Mouse (Mus musculus) testis, adult 2 months (tissue): ENCODE measurements around the gene Gm16253. TPM values are rescaled to one million over a fixed set of nuclear protein-coding genes. Genes with fewer than 3 reads are reported as not detected.

ENCODE experiments used
- H3K27ac ChIP-seq: fragments of 200-500 bp; 2 replicates; pipeline ENCODE4 v1.5.1; 2012; ENCODE audit warnings: low read depth, low read length; ENCODE audit not compliant: control insufficient read depth, insufficient read depth
- H3K27me3 ChIP-seq: fragments of 200-500 bp; 2 replicates; pipeline ENCODE4 v1.6.1; 2012; ENCODE audit warnings: mild to moderate bottlenecking, low read length, moderate library complexity; ENCODE audit not compliant: control insufficient read depth, insufficient read depth
- H3K36me3 ChIP-seq: fragments of 200-500 bp; 2 replicates; pipeline ENCODE4 v1.6.1; 2012; ENCODE audit warnings: mild to moderate bottlenecking, low read length; ENCODE audit not compliant: control insufficient read depth, insufficient read depth
- H3K4me1 ChIP-seq: fragments of 200-500 bp; 2 replicates; pipeline ENCODE4 v1.6.1; 2012; ENCODE audit warnings: low read length; ENCODE audit not compliant: control insufficient read depth, insufficient read depth
- H3K4me3 ChIP-seq: fragments of 200-500 bp; 2 replicates; pipeline ENCODE4 v1.5.1; 2012; ENCODE audit warnings: low read depth, mild to moderate bottlenecking, low read length, moderate library complexity, mixed read lengths; ENCODE audit not compliant: control insufficient read depth
- CTCF ChIP-seq: fragments of 200-500 bp; IDR thresholded peaks from 2 replicates; pipeline ENCODE4 v1.5.1; 2012; ENCODE audit warnings: low read depth, mild to moderate bottlenecking, inconsistent platforms, low read length, moderate library complexity; ENCODE audit not compliant: control insufficient read depth, insufficient read depth, insufficient replicate concordance
- POLR2A ChIP-seq: fragments of 200-500 bp; IDR thresholded peaks from 2 replicates; pipeline ENCODE4 v1.6.1; 2012; ENCODE audit warnings: low read depth, mild to moderate bottlenecking, inconsistent platforms, low read length, moderate library complexity; ENCODE audit not compliant: control insufficient read depth
- polyA plus RNA-seq: library from polyadenylated mRNA; depleted of rRNA; stranded (reverse); fragments of >200 nt; gene quantifications from 2 replicates; pipeline ENCODE4 v1.2.3, GENCODE M21; 2012; rRNA removed

Gm16253 gene
- not detected in 2 replicates for polyA plus RNA-seq

GRCm38 (mm10) chr3:96576690-96577541, at the start of gene Gm16253:
Gm16253 (plus strand) TSS chr3:96576984.
- TF ChIP-seq POLR2A (no peak), CTCF (no peak)
- Histone ChIP-seq H3K27ac (peak within 1 kb of the TSS; percentile 87), H3K36me3 (no peaks in the 10 kb centered on the region), H3K4me1 (peaks cover 29% of the 10 kb centered on the region), H3K27me3 (no peaks in the 10 kb centered on the region), H3K4me3 (no peak within 1 kb of the TSS)

- peaks cover 16% of the 10 kb centered on the region for H3K4me1 ChIP-seq
- no peaks in the 10 kb centered on the region for H3K27me3 ChIP-seq
- H3K4me3 ChIP-seq: no peak overlapping the region
- TF ChIP-seq CTCF (no peak), POLR2A (no peak)
- H3K36me3 ChIP-seq: no peaks in the 10 kb centered on the region
- H3K27ac ChIP-seq: no peak overlapping the region
These were observed 48.3 kb upstream of the Gm16253 start for GRCm38 (mm10) chr3:96528506-96528905.

- no peaks in the 10 kb centered on the region for H3K27me3 ChIP-seq
These were observed 44.7 kb upstream of the Gm16253 start for GRCm38 (mm10) chr3:96532050-96532449.

GRCm38 (mm10) chr3:96534300-96534699, 42.5 kb upstream of the Gm16253 start:
- Histone ChIP-seq H3K27me3 (no peaks in the 10 kb centered on the region), H3K4me1 (no peaks in the 10 kb centered on the region), H3K4me3 (no peak overlapping the region), H3K27ac (no peak overlapping the region), H3K36me3 (no peaks in the 10 kb centered on the region)
- TF ChIP-seq POLR2A (no peak), CTCF (no peak)

More at GRCm38 (mm10) chr3:96532050-96532449, 44.7 kb upstream of the Gm16253 start:
- peaks cover 9% of the 10 kb centered on the region for H3K4me1 ChIP-seq
- H3K27ac ChIP-seq: no peak overlapping the region
- H3K36me3 ChIP-seq: no peaks in the 10 kb centered on the region
- no peak for TF ChIP-seq POLR2A
- TF ChIP-seq CTCF: no peak
- H3K4me3 ChIP-seq: no peak overlapping the region

GRCm38 (mm10) chr3:96539316-96539715, 37.5 kb upstream of the Gm16253 start:
- Histone ChIP-seq H3K27me3 (no peaks in the 10 kb centered on the region), H3K4me1 (no peaks in the 10 kb centered on the region), H3K27ac (no peak overlapping the region), H3K4me3 (no peak overlapping the region), H3K36me3 (no peaks in the 10 kb centered on the region)
- no peak for TF ChIP-seq POLR2A
- TF ChIP-seq CTCF: no peak

- no peaks in the 10 kb centered on the region for H3K36me3 ChIP-seq
- TF ChIP-seq POLR2A (no peak), CTCF (no peak)
- H3K4me3 ChIP-seq: no peak overlapping the region
- H3K4me1 ChIP-seq: no peaks in the 10 kb centered on the region
- H3K27ac ChIP-seq: no peak overlapping the region
- H3K27me3 ChIP-seq: no peaks in the 10 kb centered on the region
These were observed 36.0 kb upstream of the Gm16253 start for GRCm38 (mm10) chr3:96540740-96541139.

- no peak overlapping the region for H3K27ac ChIP-seq
- TF ChIP-seq CTCF (no peak), POLR2A (no peak)
These were observed 35.3 kb upstream of the Gm16253 start for GRCm38 (mm10) chr3:96541328-96542078.

More at GRCm38 (mm10) chr3:96541328-96542078, 35.3 kb upstream of the Gm16253 start:
- Histone ChIP-seq H3K4me1 (no peaks in the 10 kb centered on the region), H3K4me3 (no peak overlapping the region), H3K27me3 (no peaks in the 10 kb centered on the region), H3K36me3 (no peaks in the 10 kb centered on the region)
